Mouse (Mus musculus) central nervous system, embryonic 11.5 days (tissue): ENCODE data around the gene AC140267.1. TPM values are rescaled to one million over a fixed set of nuclear protein-coding genes. Genes with fewer than 3 reads are reported as not detected.

Experiments
- polyA plus RNA-seq: library from polyadenylated mRNA; depleted of rRNA; stranded (reverse); fragments of >200 nt; gene quantifications from 2 replicates; pipeline ENCODE4 v1.2.3, GENCODE M21; 2012; rRNA removed

Gene AC140267.1
- polyA plus RNA-seq = not detected in 2 replicates

GRCm38 (mm10) chr15:80235535-80235934, at the start of gene AC140267.1:
AC140267.1 (plus strand) TSS chr15:80235835.

GRCm38 (mm10) chr15:80233733-80234509, 1.7 kb upstream of the AC140267.1 start, which contains the start of gene Mief1:
Mief1 (plus strand) TSS chr15:80234018.

GRCm38 (mm10) chr15:80254847-80255645, 19.4 kb downstream of the AC140267.1 start, which contains the start of gene Atf4:
Atf4 (plus strand) TSS chr15:80255184.

GRCm38 (mm10) chr15:80263610-80264575, 28.3 kb downstream of the AC140267.1 start, which contains the start of gene Rps19bp1:
Rps19bp1 (minus strand) TSS chr15:80264315.

Other genes starting within 250 kb of the AC140267.1 start
- 5.6 and 7.3 TPM in 2 replicates for gene Pdgfb, start 220.9 kb upstream of the AC140267.1 start, polyA plus RNA-seq
- gene Syngr1, start 144.5 kb upstream of the AC140267.1 start, polyA plus RNA-seq = 8.3 and 9.4 TPM in 2 replicates
- gene Rpl3, start 144.0 kb upstream of the AC140267.1 start, polyA plus RNA-seq = 1,781 and 2,200 TPM in 2 replicates
- gene Tab1, start 102.7 kb upstream of the AC140267.1 start, polyA plus RNA-seq = 31.9 and 42.8 TPM in 2 replicates
- 18.4 and 25.7 TPM in 2 replicates for gene Mgat3, start 62.1 kb upstream of the AC140267.1 start, polyA plus RNA-seq
- 14.8 and 18.4 TPM in 2 replicates for gene Mief1, start 1.8 kb upstream of the AC140267.1 start, polyA plus RNA-seq
- gene Atf4, start 19.3 kb downstream of the AC140267.1 start, polyA plus RNA-seq = 239 and 315 TPM in 2 replicates
- gene Rps19bp1, start 28.5 kb downstream of the AC140267.1 start, polyA plus RNA-seq = 43.9 and 57.8 TPM in 2 replicates
- 0.36 and 0.43 TPM in 2 replicates for gene Cacna1i, start 51.4 kb downstream of the AC140267.1 start, polyA plus RNA-seq